Mouse (Mus musculus): ENCODE measurements around the gene Lpp.

- TF ChIP-seq CTCF (IDR thresholded peaks at IDR 0.05; ENCODE audit: borderline replicate concordance, insufficient read depth, low read length) (no peak), POLR2A (IDR thresholded peaks at IDR 0.05; ENCODE audit: low read depth, low read length) (no peak; the same call in 1 of the 2 replicates)
Measured at GRCm38 (mm10) chr16:24494531-24494930, 101.2 kb downstream of the Lpp start.
